Mouse (Mus musculus) brain, embryonic 14.5 days (tissue): Measurements from ENCODE around the gene Zbtb37. TPM values are rescaled to one million over a fixed set of nuclear protein-coding genes. Genes with fewer than 3 reads are reported as not detected.
"Not testable (repeated sequence)": the region's sequence is repeated elsewhere in the genome, so short reads cannot be mapped to it uniquely, and the experiment has no call there.

Experiments
- DNase-seq: peaks from one replicate; pipeline ENCODE4 v3.0.0-alpha.2; 2011; ENCODE audit warnings: low read depth
- CTCF ChIP-seq: fragments of 200-500 bp; IDR thresholded peaks from 2 replicates; pipeline ENCODE4 v1.5.1; 2012; ENCODE audit warnings: inconsistent platforms, mild to moderate bottlenecking, moderate library complexity, borderline replicate concordance; ENCODE audit not compliant: insufficient read depth, insufficient read length; ENCODE audit errors: extremely low read depth
- POLR2A ChIP-seq: fragments of 200-500 bp; IDR thresholded peaks from 2 replicates; pipeline ENCODE4 v1.6.1; 2012; ENCODE audit warnings: mild to moderate bottlenecking, inconsistent platforms, borderline replicate concordance; ENCODE audit not compliant: poor library complexity, insufficient read depth, insufficient read length, severe bottlenecking; ENCODE audit errors: extremely low read depth
- polyA plus RNA-seq: library from polyadenylated mRNA; depleted of rRNA; stranded (reverse); fragments of >200 nt; gene quantifications from 2 replicates; pipeline ENCODE4 v1.2.3, GENCODE M21; 2012

Zbtb37 gene
- polyA plus RNA-seq, 1 experiment, result 9.9 TPM

- TF ChIP-seq CTCF (no peak), POLR2A (no peak)
- DNase-seq, result no peak
Observed at GRCm38 (mm10) chr1:161038968-161039721, 4.5 kb upstream of the Zbtb37 start.

- TF ChIP-seq CTCF (no peak), POLR2A (no peak)
- no peak for DNase-seq
Observed at GRCm38 (mm10) chr1:161038004-161038403, 3.4 kb upstream of the Zbtb37 start.

GRCm38 (mm10) chr1:161037599-161037998, 3.0 kb upstream of the Zbtb37 start:
- DNase-seq, result no peak
- no peak for TF ChIP-seq CTCF
- no peak for TF ChIP-seq POLR2A

- TF ChIP-seq CTCF (no peak), POLR2A (no peak)
- DNase-seq, result no peak
Observed at GRCm38 (mm10) chr1:161037026-161037425, 2.4 kb upstream of the Zbtb37 start.

GRCm38 (mm10) chr1:161036411-161036841, 1.8 kb upstream of the Zbtb37 start:
- no peak for TF ChIP-seq CTCF
- TF ChIP-seq POLR2A, result no peak
- DNase-seq, result peak; percentile 59

GRCm38 (mm10) chr1:161035786-161036404, 1.2 kb upstream of the Zbtb37 start:
- peak; percentile 52 for DNase-seq
- no peak for TF ChIP-seq CTCF
- TF ChIP-seq POLR2A, result no peak

GRCm38 (mm10) chr1:161035281-161035785, 684 bp upstream of the Zbtb37 start:
- no peak for DNase-seq
- no peak for TF ChIP-seq POLR2A
- TF ChIP-seq CTCF, result no peak

- no peak for TF ChIP-seq POLR2A
- no peak for TF ChIP-seq CTCF
- no peak for DNase-seq
Observed at GRCm38 (mm10) chr1:161033856-161034434, 704 bp downstream of the Zbtb37 start.

GRCm38 (mm10) chr1:161032345-161032744, 2.3 kb downstream of the Zbtb37 start:
- DNase-seq, result no peak
- TF ChIP-seq POLR2A, result no peak
- no peak for TF ChIP-seq CTCF

GRCm38 (mm10) chr1:161031881-161032280, 2.8 kb downstream of the Zbtb37 start:
- TF ChIP-seq CTCF (no peak), POLR2A (no peak)
- no peak for DNase-seq

GRCm38 (mm10) chr1:161030058-161030457, 4.6 kb downstream of the Zbtb37 start:
- TF ChIP-seq CTCF, result no peak
- TF ChIP-seq POLR2A, result no peak
- DNase-seq, result no peak

GRCm38 (mm10) chr1:161028427-161028826, 6.2 kb downstream of the Zbtb37 start:
- DNase-seq, result not testable (repeated sequence)

- TF ChIP-seq CTCF, result no peak
- TF ChIP-seq POLR2A, result no peak
- DNase-seq, result no peak
Observed at GRCm38 (mm10) chr1:161027196-161027595, 7.5 kb downstream of the Zbtb37 start.
